Mouse (Mus musculus) liver, postnatal 0 days (tissue): ENCODE results near the gene Pmepa1.

Experiments used
- CTCF ChIP-seq: sonication (generic); IDR thresholded peaks from 2 replicates; pipeline ENCODE4 v1.5.1; 2016; ENCODE audit warnings: antibody characterized with exemption, low read depth
- EP300 ChIP-seq: IDR thresholded peaks from 2 replicates; pipeline ENCODE4 v1.6.1; 2016; ENCODE audit warnings: antibody characterized with exemption, low read depth, mild to moderate bottlenecking

DNA sequence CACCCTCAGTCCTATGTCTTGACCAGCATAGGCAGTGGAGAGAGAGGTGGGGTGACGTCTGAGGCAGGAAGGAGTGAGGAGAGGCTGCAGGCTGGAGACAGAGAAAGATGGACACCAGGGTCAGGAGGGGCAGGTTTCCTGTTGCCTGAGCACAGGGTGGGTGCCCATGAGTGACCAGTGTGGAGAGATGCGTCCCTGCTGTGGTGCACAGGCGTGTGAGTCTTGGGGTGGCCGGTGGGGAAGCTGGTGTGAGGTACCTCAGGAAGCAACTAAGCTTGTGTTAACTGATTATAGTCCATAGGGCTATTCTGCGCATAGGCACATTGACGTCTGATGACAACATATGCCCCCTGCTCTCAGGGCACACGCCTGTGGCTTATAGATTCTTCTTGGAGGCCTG lies 97.3 kb downstream of the Pmepa1 start:
- TF ChIP-seq EP300 (no peak), CTCF (no peak)
